Mouse (Mus musculus) brain, embryonic 14.5 days (tissue): Measurements from ENCODE around the gene Sec61a1.

Source experiments
- CTCF ChIP-seq: fragments of 200-500 bp; IDR thresholded peaks from 2 replicates; pipeline ENCODE4 v1.5.1; 2012; ENCODE audit warnings: inconsistent platforms, mild to moderate bottlenecking, moderate library complexity, borderline replicate concordance; ENCODE audit not compliant: insufficient read depth, insufficient read length; ENCODE audit errors: extremely low read depth
- POLR2A ChIP-seq: fragments of 200-500 bp; IDR thresholded peaks from 2 replicates; pipeline ENCODE4 v1.6.1; 2012; ENCODE audit warnings: mild to moderate bottlenecking, inconsistent platforms, borderline replicate concordance; ENCODE audit not compliant: poor library complexity, insufficient read depth, insufficient read length, severe bottlenecking; ENCODE audit errors: extremely low read depth

DNA sequence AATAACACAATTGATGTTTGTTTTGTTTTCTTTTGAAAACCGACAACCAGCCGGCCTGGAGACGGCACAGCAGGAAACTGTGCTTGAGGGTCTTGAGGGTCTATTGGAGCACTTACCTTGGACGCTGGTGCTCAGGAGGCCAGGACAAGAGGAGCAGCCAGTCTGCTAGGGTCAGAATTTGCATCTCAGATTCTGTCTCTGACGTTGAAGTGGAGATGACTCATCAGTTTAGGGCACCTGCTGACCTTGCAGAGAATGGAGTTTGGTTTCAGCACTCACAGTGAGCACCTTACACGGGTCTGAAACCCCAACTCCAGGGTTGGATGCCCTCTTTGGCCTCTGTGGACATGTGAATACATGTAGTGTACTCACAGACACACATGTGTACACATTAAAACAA lies 48.8 kb downstream of the Sec61a1 start:
- TF ChIP-seq CTCF (no peak), POLR2A (no peak)
